Mouse (Mus musculus) erythroblast, embryonic 14.5 days (primary cell): ENCODE measurements around the gene Psma7. TPM values are rescaled to one million over a fixed set of nuclear protein-coding genes. Genes with fewer than 3 reads are reported as not detected.

Experiments
- H3K27me3 ChIP-seq: 2 replicates; pipeline ENCODE4 v1.6.1; 2012; ENCODE audit warnings: inconsistent platforms; ENCODE audit not compliant: control insufficient read depth
- H3K36me3 ChIP-seq: 2 replicates; pipeline ENCODE4 v1.6.1; 2012; ENCODE audit warnings: mild to moderate bottlenecking, inconsistent platforms; ENCODE audit not compliant: control insufficient read depth
- H3K4me1 ChIP-seq: 2 replicates; pipeline ENCODE4 v1.6.1; 2012; ENCODE audit warnings: inconsistent platforms; ENCODE audit not compliant: control insufficient read depth
- H3K4me3 ChIP-seq: replicated peaks from 2 replicates; pipeline ENCODE3; 2012; ENCODE audit warnings: moderate library complexity, mild to moderate bottlenecking, inconsistent platforms
- H3K9me3 ChIP-seq: 2 replicates; pipeline ENCODE4 v1.6.1; 2012; ENCODE audit warnings: low read length, inconsistent platforms, mixed read lengths; ENCODE audit not compliant: control insufficient read depth
- GATA1 ChIP-seq: IDR thresholded peaks from 2 replicates; pipeline ENCODE4 v1.6.1; 2012; ENCODE audit warnings: low read length, inconsistent platforms, mixed read lengths
- TAL1 ChIP-seq: IDR thresholded peaks from 3 replicates; pipeline ENCODE4 v1.6.1; 2012; ENCODE audit warnings: low read length, inconsistent platforms, mixed read lengths
- polyA plus RNA-seq: library from polyadenylated mRNA; stranded (reverse); fragments of >175 nt; gene quantifications from 2 replicates; pipeline ENCODE4 v1.2.3, GENCODE M21; 2012

The Psma7 gene
- polyA plus RNA-seq, 1 experiment, result 6.3 TPM

- Histone ChIP-seq H3K4me1 (peaks cover 21% of the 10 kb centered on the region), H3K9me3 (no peaks in the 10 kb centered on the region), H3K27me3 (no peaks in the 10 kb centered on the region), H3K36me3 (peaks cover 98% of the 10 kb centered on the region), H3K4me3 (no peak overlapping the region)
- no peak for TF ChIP-seq TAL1
- TF ChIP-seq GATA1, result no peak
Observed at GRCm38 (mm10) chr2:180031270-180031669, 11.0 kb downstream of the Psma7 start.

GRCm38 (mm10) chr2:180027768-180028167 is 14.5 kb downstream of the Psma7 start:
- Histone ChIP-seq H3K36me3 (peaks cover 63% of the 10 kb centered on the region), H3K27me3 (peaks cover 10% of the 10 kb centered on the region), H3K4me3 (no peak overlapping the region), H3K9me3 (no peaks in the 10 kb centered on the region), H3K4me1 (peaks cover 46% of the 10 kb centered on the region)
- TF ChIP-seq TAL1, result no peak
- TF ChIP-seq GATA1, result no peak

- Histone ChIP-seq H3K4me1 (peaks cover 46% of the 10 kb centered on the region), H3K9me3 (no peaks in the 10 kb centered on the region)
- TF ChIP-seq GATA1, result no peak
- no peak for TF ChIP-seq TAL1
Observed at GRCm38 (mm10) chr2:180025861-180026200, 16.4 kb downstream of the Psma7 start.

GRCm38 (mm10) chr2:180025135-180025860 is 16.9 kb downstream of the Psma7 start:
- TF ChIP-seq GATA1 (no peak), TAL1 (no peak)
- peaks cover 46% of the 10 kb centered on the region for H3K4me1 ChIP-seq
- peaks cover 38% of the 10 kb centered on the region for H3K36me3 ChIP-seq
- H3K27me3 ChIP-seq, result peaks cover 32% of the 10 kb centered on the region
- peak overlapping the region; percentile 90 for H3K4me3 ChIP-seq
- H3K9me3 ChIP-seq, result no peaks in the 10 kb centered on the region

More at GRCm38 (mm10) chr2:180025861-180026200, 16.4 kb downstream of the Psma7 start:
- peak overlapping the region; percentile 90 for H3K4me3 ChIP-seq
- H3K27me3 ChIP-seq, result peaks cover 27% of the 10 kb centered on the region
- H3K36me3 ChIP-seq, result peaks cover 44% of the 10 kb centered on the region

- peaks cover 46% of the 10 kb centered on the region for H3K4me1 ChIP-seq
Observed at GRCm38 (mm10) chr2:180024401-180025098, 17.7 kb downstream of the Psma7 start, which contains the start of gene Lsm14b. Lsm14b (plus strand) TSS chr2:180024987.

GRCm38 (mm10) chr2:180022751-180023150 is 19.5 kb downstream of the Psma7 start:
- Histone ChIP-seq H3K4me3 (no peak overlapping the region), H3K9me3 (no peaks in the 10 kb centered on the region), H3K36me3 (peaks cover 13% of the 10 kb centered on the region), H3K4me1 (peaks cover 40% of the 10 kb centered on the region), H3K27me3 (peaks cover 47% of the 10 kb centered on the region)
- no peak for TF ChIP-seq TAL1
- TF ChIP-seq GATA1, result no peak

More at GRCm38 (mm10) chr2:180024401-180025098, 17.7 kb downstream of the Psma7 start, which contains the start of gene Lsm14b:
- H3K4me3 ChIP-seq, result peak within 1 kb of the TSS; percentile 90
- H3K9me3 ChIP-seq, result no peaks in the 10 kb centered on the region
- TF ChIP-seq TAL1, result no peak
- no peak for TF ChIP-seq GATA1
- peaks cover 31% of the 10 kb centered on the region for H3K36me3 ChIP-seq
- peaks cover 38% of the 10 kb centered on the region for H3K27me3 ChIP-seq

- Histone ChIP-seq H3K4me3 (no peak overlapping the region), H3K27me3 (peaks cover 50% of the 10 kb centered on the region)
Observed at GRCm38 (mm10) chr2:180020919-180021318, 21.3 kb downstream of the Psma7 start.

GRCm38 (mm10) chr2:180020091-180020661 is 22.1 kb downstream of the Psma7 start:
- TF ChIP-seq TAL1 (no peak), GATA1 (no peak)
- H3K36me3 ChIP-seq, result no peaks in the 10 kb centered on the region
- no peaks in the 10 kb centered on the region for H3K9me3 ChIP-seq
- peaks cover 50% of the 10 kb centered on the region for H3K27me3 ChIP-seq
- H3K4me1 ChIP-seq, result peaks cover 14% of the 10 kb centered on the region
- no peak overlapping the region for H3K4me3 ChIP-seq

More at GRCm38 (mm10) chr2:180020919-180021318, 21.3 kb downstream of the Psma7 start:
- TF ChIP-seq TAL1 (no peak), GATA1 (no peak)
- H3K36me3 ChIP-seq, result no peaks in the 10 kb centered on the region
- no peaks in the 10 kb centered on the region for H3K9me3 ChIP-seq
- peaks cover 21% of the 10 kb centered on the region for H3K4me1 ChIP-seq

GRCm38 (mm10) chr2:180018573-180018972 is 23.7 kb downstream of the Psma7 start:
- H3K4me3 ChIP-seq, result no peak overlapping the region
- peaks cover 4% of the 10 kb centered on the region for H3K4me1 ChIP-seq
- TF ChIP-seq GATA1, result no peak
- TF ChIP-seq TAL1, result no peak
- H3K9me3 ChIP-seq, result no peaks in the 10 kb centered on the region
- H3K36me3 ChIP-seq, result no peaks in the 10 kb centered on the region
- peaks cover 48% of the 10 kb centered on the region for H3K27me3 ChIP-seq
